Mouse (Mus musculus): ENCODE data around the gene Olfr1148. TPM values are rescaled to one million over a fixed set of nuclear protein-coding genes. Genes with fewer than 3 reads are reported as not detected.

Gene Olfr1148
- not detected in 2 replicates for polyA plus RNA-seq (2014; fragmentation: Nextera tagmentation; extraction: Ambion mirVana)

DNA sequence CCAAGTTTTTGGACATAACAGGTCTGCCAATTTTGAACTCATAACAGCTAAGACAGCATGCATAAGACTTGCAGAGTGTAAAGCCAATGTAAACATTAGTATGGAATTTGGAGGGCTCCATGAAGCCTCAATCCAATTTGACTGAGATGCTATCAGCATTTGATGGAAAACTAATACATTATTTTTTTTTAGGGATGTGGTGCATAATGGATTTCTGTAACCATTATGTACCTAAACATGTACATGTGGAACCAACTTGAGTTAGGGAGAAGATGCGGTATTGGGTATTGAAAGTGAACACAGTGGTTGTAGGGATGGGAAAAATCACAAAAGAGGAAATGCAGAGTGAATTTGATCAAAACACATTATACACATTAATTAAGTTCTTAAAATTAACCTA lies at the start of gene Olfr1148:
Gene Olfr1148, plus strand, starts transcription at position 301 of the 400 bp plus-strand sequence.
- no peak within 1 kb of the TSS for H3K4me2 ChIP-seq (replicated peaks; ENCODE audit: low read depth, low read length)
- no peaks in the 10 kb centered on the region for H3K4me1 ChIP-seq (ENCODE audit: control insufficient read depth, insufficient read depth, low read length)
- H3K27me3 ChIP-seq (ENCODE audit: control insufficient read depth, insufficient read depth, low read length): no peaks in the 10 kb centered on the region
- no peak within 1 kb of the TSS for H3K4me3 ChIP-seq (ENCODE audit: low read depth, low read length)
- no peak within 1 kb of the TSS for H3K9ac ChIP-seq (replicated peaks; ENCODE audit: low read depth, low read length)
- no peaks in the 10 kb centered on the region for H3K36me3 ChIP-seq (ENCODE audit: control insufficient read depth, insufficient read depth, low read length)
- 97% methylated on average over 1 of the region's 1 CpGs for WGBS
- H3K9me3 ChIP-seq (ENCODE audit: control insufficient read depth, low read depth, low read length): no peaks in the 10 kb centered on the region
- no peak for ATAC-seq (ENCODE audit: insufficient number of reproducible peaks, insufficient read depth, low FRiP score, low read depth)
- no peak within 1 kb of the TSS for H3K27ac ChIP-seq (ENCODE audit: low read length)

DNA sequence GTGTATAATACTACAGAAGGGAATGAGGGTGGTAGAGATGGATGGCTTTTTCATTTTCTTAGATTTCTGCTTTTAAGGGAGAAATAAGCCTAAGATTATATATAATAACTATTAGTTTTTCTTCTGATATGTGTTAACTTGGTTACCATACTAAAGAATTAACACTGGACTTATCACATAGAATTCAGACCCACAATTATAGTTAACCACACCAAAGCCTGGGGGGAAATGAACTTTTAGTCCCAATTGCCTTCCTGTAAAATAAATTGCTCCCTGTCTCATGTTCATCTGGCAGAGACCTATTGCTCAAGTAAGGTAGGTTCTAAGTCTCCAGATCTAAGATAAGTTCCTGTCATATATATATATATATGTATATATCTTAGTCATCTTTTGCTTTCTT lies 30.0 kb upstream of the Olfr1148 start, which contains the start of gene Olfr1143:
Gene Olfr1143, plus strand, starts transcription at position 301 of the 400 bp plus-strand sequence.
- H3K4me3 ChIP-seq (ENCODE audit: low read depth, low read length): no peak within 1 kb of the TSS
- H3K9ac ChIP-seq (replicated peaks; ENCODE audit: low read depth, low read length): no peak within 1 kb of the TSS
- H3K27me3 ChIP-seq (ENCODE audit: control insufficient read depth, insufficient read depth, low read length): no peaks in the 10 kb centered on the region
- ATAC-seq (ENCODE audit: insufficient number of reproducible peaks, insufficient read depth, low FRiP score, low read depth): no peak
- H3K36me3 ChIP-seq (ENCODE audit: control insufficient read depth, insufficient read depth, low read length): no peaks in the 10 kb centered on the region
- no peaks in the 10 kb centered on the region for H3K4me1 ChIP-seq (ENCODE audit: control insufficient read depth, insufficient read depth, low read length)
- no peaks in the 10 kb centered on the region for H3K9me3 ChIP-seq (ENCODE audit: control insufficient read depth, low read depth, low read length)
- no peak within 1 kb of the TSS for H3K27ac ChIP-seq (ENCODE audit: low read length)
- H3K4me2 ChIP-seq (replicated peaks; ENCODE audit: low read depth, low read length): no peak within 1 kb of the TSS

DNA sequence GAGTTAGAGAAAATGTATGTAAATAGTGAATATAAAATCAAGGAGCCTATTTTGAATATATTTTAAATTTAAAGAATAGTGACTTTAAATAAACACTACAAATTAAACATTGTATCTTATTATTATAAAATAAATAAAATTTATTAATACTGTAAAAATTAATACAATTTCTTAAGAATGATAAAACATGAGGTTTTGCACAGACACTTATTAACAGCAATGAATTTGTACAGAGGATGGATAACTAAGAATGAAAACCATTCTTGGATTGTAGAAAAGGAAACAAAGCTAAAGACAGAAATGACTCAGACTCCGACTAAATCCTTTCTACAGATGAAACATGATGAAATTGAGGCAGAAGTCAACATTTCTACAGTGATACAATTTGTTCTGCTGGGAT lies 20.8 kb upstream of the Olfr1148 start, which contains the start of gene Olfr1145:
Gene Olfr1145, plus strand, starts transcription at position 301 of the 400 bp plus-strand sequence.
- Histone ChIP-seq H3K9me3 (ENCODE audit: control insufficient read depth, low read depth, low read length) (no peaks in the 10 kb centered on the region), H3K27me3 (ENCODE audit: control insufficient read depth, insufficient read depth, low read length) (no peaks in the 10 kb centered on the region), H3K4me3 (ENCODE audit: low read depth, low read length) (no peak within 1 kb of the TSS), H3K9ac (replicated peaks; ENCODE audit: low read depth, low read length) (no peak within 1 kb of the TSS), H3K4me2 (replicated peaks; ENCODE audit: low read depth, low read length) (no peak within 1 kb of the TSS), H3K36me3 (ENCODE audit: control insufficient read depth, insufficient read depth, low read length) (no peaks in the 10 kb centered on the region), H3K4me1 (ENCODE audit: control insufficient read depth, insufficient read depth, low read length) (no peaks in the 10 kb centered on the region), H3K27ac (ENCODE audit: low read length) (no peak within 1 kb of the TSS)
- 84% methylated on average over 1 of the region's 1 CpGs for WGBS
- ATAC-seq (ENCODE audit: insufficient number of reproducible peaks, insufficient read depth, low FRiP score, low read depth): no peak

DNA sequence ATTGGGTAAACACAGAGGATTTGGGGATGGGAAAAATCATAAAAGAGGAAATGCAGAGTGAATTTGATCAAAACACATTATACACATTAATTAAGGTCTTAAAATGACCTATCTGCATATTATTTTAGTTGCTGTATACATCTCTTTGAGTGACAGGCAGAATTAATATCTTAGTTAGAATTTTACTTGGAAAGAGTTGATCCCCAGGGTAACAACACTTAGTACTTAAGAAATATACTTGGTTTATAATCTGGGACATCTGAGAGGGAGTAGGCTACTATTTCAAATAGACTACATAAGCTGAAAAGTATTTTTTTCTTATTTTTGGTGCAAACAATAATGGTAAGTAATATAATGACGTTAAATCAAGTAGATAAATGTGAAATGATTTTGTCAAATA lies 13.4 kb downstream of the Olfr1148 start, which contains the start of gene Olfr1150-ps1:
Gene Olfr1150-ps1, plus strand, starts transcription at position 301 of the 400 bp plus-strand sequence.
- no peak within 1 kb of the TSS for H3K27ac ChIP-seq (ENCODE audit: low read length)

GRCm38 (mm10) chr2:87855562-87855961 lies 25.2 kb downstream of the Olfr1148 start, which contains the start of gene Olfr1151:
Gene Olfr1151 (plus strand): TSS chr2:87855862.
- WGBS: 84% methylated on average over 1 of the region's 1 CpGs
- Histone ChIP-seq H3K9ac (replicated peaks; ENCODE audit: low read depth, low read length) (no peak within 1 kb of the TSS), H3K27ac (ENCODE audit: low read length) (no peak within 1 kb of the TSS), H3K27me3 (ENCODE audit: control insufficient read depth, insufficient read depth, low read length) (no peaks in the 10 kb centered on the region), H3K9me3 (ENCODE audit: control insufficient read depth, low read depth, low read length) (no peaks in the 10 kb centered on the region), H3K4me1 (ENCODE audit: control insufficient read depth, insufficient read depth, low read length) (no peaks in the 10 kb centered on the region), H3K4me3 (ENCODE audit: low read depth, low read length) (no peak within 1 kb of the TSS), H3K4me2 (replicated peaks; ENCODE audit: low read depth, low read length) (no peak within 1 kb of the TSS), H3K36me3 (ENCODE audit: control insufficient read depth, insufficient read depth, low read length) (no peaks in the 10 kb centered on the region)
- ATAC-seq (ENCODE audit: insufficient number of reproducible peaks, insufficient read depth, low FRiP score, low read depth): no peak

More for the DNA sequence above, 13.4 kb downstream of the Olfr1148 start, which contains the start of gene Olfr1150-ps1:
- Histone ChIP-seq H3K27me3 (ENCODE audit: control insufficient read depth, insufficient read depth, low read length) (no peaks in the 10 kb centered on the region), H3K9me3 (ENCODE audit: control insufficient read depth, low read depth, low read length) (no peaks in the 10 kb centered on the region), H3K4me2 (replicated peaks; ENCODE audit: low read depth, low read length) (no peak within 1 kb of the TSS), H3K9ac (replicated peaks; ENCODE audit: low read depth, low read length) (no peak within 1 kb of the TSS), H3K4me3 (ENCODE audit: low read depth, low read length) (no peak within 1 kb of the TSS), H3K4me1 (ENCODE audit: control insufficient read depth, insufficient read depth, low read length) (no peaks in the 10 kb centered on the region), H3K36me3 (ENCODE audit: control insufficient read depth, insufficient read depth, low read length) (no peaks in the 10 kb centered on the region)
- no peak for ATAC-seq (ENCODE audit: insufficient number of reproducible peaks, insufficient read depth, low FRiP score, low read depth)
- 80% methylated on average over 1 of the region's 1 CpGs for WGBS

GRCm38 (mm10) chr2:87866192-87866591 lies 35.9 kb downstream of the Olfr1148 start, which contains the start of gene Olfr1152:
Gene Olfr1152 (plus strand): TSS chr2:87866492.
- H3K9ac ChIP-seq (replicated peaks; ENCODE audit: low read depth, low read length): no peak within 1 kb of the TSS
- no peaks in the 10 kb centered on the region for H3K9me3 ChIP-seq (ENCODE audit: control insufficient read depth, low read depth, low read length)
- no peak within 1 kb of the TSS for H3K4me3 ChIP-seq (ENCODE audit: low read depth, low read length)
- ATAC-seq (ENCODE audit: insufficient number of reproducible peaks, insufficient read depth, low FRiP score, low read depth): no peak
- no peaks in the 10 kb centered on the region for H3K36me3 ChIP-seq (ENCODE audit: control insufficient read depth, insufficient read depth, low read length)
- H3K27me3 ChIP-seq (ENCODE audit: control insufficient read depth, insufficient read depth, low read length): no peaks in the 10 kb centered on the region
- H3K4me1 ChIP-seq (ENCODE audit: control insufficient read depth, insufficient read depth, low read length): no peaks in the 10 kb centered on the region
- H3K27ac ChIP-seq (ENCODE audit: low read length): no peak within 1 kb of the TSS
- H3K4me2 ChIP-seq (replicated peaks; ENCODE audit: low read depth, low read length): no peak within 1 kb of the TSS

Other genes with a start within 250 kb of the Olfr1148 start
- gene Olfr1130, start 224.3 kb upstream of the Olfr1148 start, polyA plus RNA-seq (2014; fragmentation: Nextera tagmentation; extraction: Ambion mirVana): not detected in 2 replicates
- not detected in 2 replicates for gene Olfr1131, start 203.4 kb upstream of the Olfr1148 start, polyA plus RNA-seq (2014; fragmentation: Nextera tagmentation; extraction: Ambion mirVana)
- not detected in 2 replicates for gene Olfr1132, start 193.0 kb upstream of the Olfr1148 start, polyA plus RNA-seq (2014; fragmentation: Nextera tagmentation; extraction: Ambion mirVana)
- gene Olfr1133, start 183.2 kb upstream of the Olfr1148 start, polyA plus RNA-seq (2014; fragmentation: Nextera tagmentation; extraction: Ambion mirVana): not detected in 2 replicates
- gene Olfr1134, start 172.1 kb upstream of the Olfr1148 start, polyA plus RNA-seq (2014; fragmentation: Nextera tagmentation; extraction: Ambion mirVana): not detected in 2 replicates
- gene Olfr1135, start 156.9 kb upstream of the Olfr1148 start, polyA plus RNA-seq (2014; fragmentation: Nextera tagmentation; extraction: Ambion mirVana): not detected in 2 replicates
- gene Olfr1136, start 136.6 kb upstream of the Olfr1148 start, polyA plus RNA-seq (2014; fragmentation: Nextera tagmentation; extraction: Ambion mirVana): not detected in 2 replicates
- gene Olfr1137, start 117.4 kb upstream of the Olfr1148 start, polyA plus RNA-seq (2014; fragmentation: Nextera tagmentation; extraction: Ambion mirVana): not detected in 2 replicates
- not detected in 2 replicates for gene Olfr1138, start 90.6 kb upstream of the Olfr1148 start, polyA plus RNA-seq (2014; fragmentation: Nextera tagmentation; extraction: Ambion mirVana)
- gene Olfr1140, start 86.8 kb upstream of the Olfr1148 start, polyA plus RNA-seq (2014; fragmentation: Nextera tagmentation; extraction: Ambion mirVana): not detected in 2 replicates
- gene Olfr1141, start 76.5 kb upstream of the Olfr1148 start, polyA plus RNA-seq (2014; fragmentation: Nextera tagmentation; extraction: Ambion mirVana): not detected in 2 replicates
- not detected in 2 replicates for gene Olfr152, start 51.0 kb upstream of the Olfr1148 start, polyA plus RNA-seq (2014; fragmentation: Nextera tagmentation; extraction: Ambion mirVana)
- gene Olfr1143, start 29.9 kb upstream of the Olfr1148 start, polyA plus RNA-seq (2014; fragmentation: Nextera tagmentation; extraction: Ambion mirVana): not detected in 2 replicates
- gene Olfr1145, start 20.7 kb upstream of the Olfr1148 start, polyA plus RNA-seq (2014; fragmentation: Nextera tagmentation; extraction: Ambion mirVana): not detected in 2 replicates
- not detected in 2 replicates for gene Olfr1150-ps1, start 13.5 kb downstream of the Olfr1148 start, polyA plus RNA-seq (2014; fragmentation: Nextera tagmentation; extraction: Ambion mirVana)
- not detected in 2 replicates for gene Olfr1151, start 25.3 kb downstream of the Olfr1148 start, polyA plus RNA-seq (2014; fragmentation: Nextera tagmentation; extraction: Ambion mirVana)
- 0.06 TPM in 1 of 2 replicates, not detected in the other for gene Olfr1152, start 36.0 kb downstream of the Olfr1148 start, polyA plus RNA-seq (2014; fragmentation: Nextera tagmentation; extraction: Ambion mirVana)
- gene Olfr1153, start 64.4 kb downstream of the Olfr1148 start, polyA plus RNA-seq (2014; fragmentation: Nextera tagmentation; extraction: Ambion mirVana): not detected in 2 replicates
- gene Olfr1154, start 74.6 kb downstream of the Olfr1148 start, polyA plus RNA-seq (2014; fragmentation: Nextera tagmentation; extraction: Ambion mirVana): not detected in 2 replicates
- gene Olfr1155, start 114.6 kb downstream of the Olfr1148 start, polyA plus RNA-seq (2014; fragmentation: Nextera tagmentation; extraction: Ambion mirVana): not detected in 2 replicates
- gene Olfr1156, start 122.6 kb downstream of the Olfr1148 start, polyA plus RNA-seq (2014; fragmentation: Nextera tagmentation; extraction: Ambion mirVana): not detected in 2 replicates
- gene Olfr1157, start 137.8 kb downstream of the Olfr1148 start, polyA plus RNA-seq (2014; fragmentation: Nextera tagmentation; extraction: Ambion mirVana): not detected in 2 replicates
- gene Olfr74, start 144.1 kb downstream of the Olfr1148 start, polyA plus RNA-seq (2014; fragmentation: Nextera tagmentation; extraction: Ambion mirVana): not detected in 2 replicates
- gene Olfr1158, start 159.6 kb downstream of the Olfr1148 start, polyA plus RNA-seq (2014; fragmentation: Nextera tagmentation; extraction: Ambion mirVana): not detected in 2 replicates
- not detected in 2 replicates for gene Olfr1160, start 177.7 kb downstream of the Olfr1148 start, polyA plus RNA-seq (2014; fragmentation: Nextera tagmentation; extraction: Ambion mirVana)
- gene Olfr1161, start 192.2 kb downstream of the Olfr1148 start, polyA plus RNA-seq (2014; fragmentation: Nextera tagmentation; extraction: Ambion mirVana): not detected in 2 replicates
- gene Olfr73, start 207.2 kb downstream of the Olfr1148 start, polyA plus RNA-seq (2014; fragmentation: Nextera tagmentation; extraction: Ambion mirVana): not detected in 2 replicates
- gene Olfr1162, start 220.6 kb downstream of the Olfr1148 start, polyA plus RNA-seq (2014; fragmentation: Nextera tagmentation; extraction: Ambion mirVana): not detected in 2 replicates
- gene Olfr1163, start 241.3 kb downstream of the Olfr1148 start, polyA plus RNA-seq (2014; fragmentation: Nextera tagmentation; extraction: Ambion mirVana): not detected in 2 replicates